Mouse (Mus musculus): ENCODE results near the gene Gm48551. TPM values are rescaled to one million over a fixed set of nuclear protein-coding genes. Genes with fewer than 3 reads are reported as not detected.

Gene Gm48551
- polyA plus RNA-seq, 1 experiment from 2014 or later, result 0.86 TPM

DNA sequence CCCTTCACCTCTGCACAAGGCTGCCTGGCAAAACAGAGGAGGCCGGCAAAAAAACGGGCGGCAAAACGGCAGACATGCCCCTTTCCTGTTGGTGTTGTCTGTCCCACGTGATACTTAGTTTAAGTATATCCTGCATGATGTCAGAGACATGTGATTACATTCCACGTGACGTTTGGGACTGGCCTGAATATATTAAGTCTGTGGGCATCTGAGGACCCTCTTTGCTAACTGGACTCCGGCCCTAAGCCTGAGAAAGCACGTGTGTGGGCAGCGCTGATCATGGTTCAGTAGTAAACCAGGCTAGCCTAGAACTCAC lies 16.9 kb downstream of the Gm48551 start:
- Histone ChIP-seq H3K27ac (peak overlapping the region; percentile 41), H3K4me2 (0 out of 2 replicates have a peak overlapping the region, but pooled peaks have one; percentile 21), H3K9ac (peak overlapping the region; percentile 8; the same call in 1 of the 2 replicates), H3K4me1 (replicated peaks) (peaks cover 41% of the 10 kb centered on the region), H3K27me3 (peaks cover 33% of the 10 kb centered on the region), H3K4me3 (replicated peaks) (no peak overlapping the region), H3K9me3 (replicated peaks) (no peaks in the 10 kb centered on the region), H3K36me3 (peaks cover 22% of the 10 kb centered on the region)
- DNase-seq, result no peak
- 0 out of 2 replicates have a peak, but pooled peaks have one; percentile 1 for ATAC-seq (ENCODE audit: low read depth)
- WGBS (ENCODE audit: insufficient replicate concordance), result 41% methylated on average over 10 of the region's 10 CpGs

DNA sequence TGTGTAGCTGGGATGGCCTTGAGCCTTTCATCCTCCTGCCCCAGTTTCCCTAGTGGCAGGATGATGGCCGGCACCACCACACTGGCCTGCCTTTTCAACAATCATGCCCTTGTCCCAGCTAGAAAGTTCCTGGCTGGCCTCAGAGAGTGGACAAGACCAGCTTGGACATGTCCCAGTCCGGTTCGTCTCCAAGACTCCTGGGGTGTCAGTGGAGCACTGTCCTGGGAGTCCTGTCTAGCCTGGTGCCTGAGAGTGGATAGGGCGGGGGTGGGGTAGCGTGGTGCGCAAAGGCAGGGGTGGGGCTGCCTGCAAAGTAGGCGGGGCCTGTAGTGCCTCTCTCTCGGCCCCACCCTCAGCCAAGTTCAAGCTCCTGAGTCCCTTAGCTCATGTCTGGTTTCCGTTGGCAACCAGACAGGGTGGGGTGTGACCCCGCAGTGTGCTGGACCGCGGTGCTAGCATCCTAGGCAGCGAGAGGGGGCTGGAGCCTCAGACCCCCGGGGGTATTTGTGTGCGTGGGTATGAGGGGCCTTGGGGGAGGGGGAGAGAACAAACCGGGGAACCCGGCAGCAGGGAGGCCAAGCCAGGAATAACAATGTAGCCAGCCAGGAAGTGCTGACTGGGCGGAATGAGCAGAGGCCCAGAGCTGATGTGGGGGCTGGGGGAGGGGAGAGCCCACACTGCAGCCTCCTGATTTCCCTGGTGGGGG lies 17.4 kb downstream of the Gm48551 start:
- Histone ChIP-seq H3K9ac (peak overlapping the region; percentile 13; the same call in 1 of the 2 replicates), H3K9me3 (replicated peaks) (no peaks in the 10 kb centered on the region), H3K36me3 (peaks cover 21% of the 10 kb centered on the region), H3K27ac (peak overlapping the region; percentile 63), H3K4me2 (peak overlapping the region; percentile 29), H3K4me3 (replicated peaks) (no peak overlapping the region), H3K27me3 (peaks cover 38% of the 10 kb centered on the region), H3K4me1 (replicated peaks) (peaks cover 46% of the 10 kb centered on the region)
- 10% methylated on average over 18 of the region's 18 CpGs for WGBS (ENCODE audit: insufficient replicate concordance)
- ATAC-seq (ENCODE audit: low read depth) (peak; percentile 84), DNase-seq (peak; percentile 63)

DNA sequence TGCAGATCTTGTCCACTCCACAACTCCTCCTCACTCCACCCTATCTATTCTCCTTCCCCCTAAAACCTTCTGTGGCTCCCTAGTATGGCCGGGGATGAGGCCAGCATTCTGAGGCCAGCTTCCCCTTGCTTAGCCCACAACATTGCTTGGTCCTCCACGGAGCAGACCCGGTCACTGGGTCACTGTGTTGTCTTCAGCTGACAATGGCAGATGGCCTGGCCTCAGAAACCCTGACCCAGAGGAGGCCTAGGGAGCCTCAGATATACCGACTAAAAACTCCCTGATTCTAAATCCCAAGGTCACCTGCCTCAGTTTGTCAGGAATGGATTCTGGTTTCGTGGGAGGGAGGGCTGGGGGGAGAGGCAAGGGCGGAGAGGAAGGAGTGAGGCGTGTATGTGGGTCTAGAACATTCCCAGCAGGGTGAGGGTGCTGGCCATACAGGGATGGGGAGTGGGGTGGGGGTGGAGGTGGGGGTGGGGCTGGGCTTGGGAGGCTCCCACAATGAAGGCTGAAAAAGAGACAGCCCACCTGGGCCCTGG lies 18.0 kb downstream of the Gm48551 start:
- H3K9me3 ChIP-seq (replicated peaks), result no peaks in the 10 kb centered on the region
- DNase-seq, result no peak
- H3K4me3 ChIP-seq (replicated peaks), result no peak overlapping the region
- peak; percentile 13; the same call in 1 of the 2 replicates for ATAC-seq (ENCODE audit: low read depth)
- peaks cover 45% of the 10 kb centered on the region for H3K27me3 ChIP-seq
- peak overlapping the region; percentile 63 for H3K27ac ChIP-seq
- 0 out of 2 replicates have a peak overlapping the region, but pooled peaks have one; percentile 13 for H3K9ac ChIP-seq
- peaks cover 52% of the 10 kb centered on the region for H3K4me1 ChIP-seq (replicated peaks)
- peaks cover 19% of the 10 kb centered on the region for H3K36me3 ChIP-seq
- peak overlapping the region; percentile 29; the same call in 1 of the 2 replicates for H3K4me2 ChIP-seq
- WGBS (ENCODE audit: insufficient replicate concordance), result 40% methylated on average over 7 of the region's 7 CpGs

DNA sequence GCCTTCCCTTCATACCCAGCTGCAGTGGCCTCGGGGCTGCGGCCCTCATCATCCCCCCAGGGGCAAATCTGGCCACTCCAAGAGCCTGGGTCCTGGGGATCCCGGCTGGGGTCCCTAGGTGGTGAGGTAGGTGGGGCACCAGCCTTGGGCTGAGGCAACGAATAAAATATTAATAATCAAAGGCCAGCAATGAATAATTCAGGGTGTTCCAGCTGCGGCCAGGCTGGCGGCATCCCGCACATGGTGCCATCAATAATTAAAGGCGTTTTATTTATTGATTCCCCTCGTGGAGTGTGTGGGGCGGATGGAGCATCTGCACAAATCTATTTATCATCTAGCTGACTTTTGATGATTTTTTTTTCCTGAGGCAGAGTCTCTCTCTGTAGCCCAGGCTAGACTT lies 19.2 kb downstream of the Gm48551 start:
- no peak overlapping the region for H3K27ac ChIP-seq
- ATAC-seq (ENCODE audit: low read depth), result no peak
- H3K4me1 ChIP-seq (replicated peaks), result peaks cover 64% of the 10 kb centered on the region
- no peak overlapping the region for H3K9ac ChIP-seq
- no peak overlapping the region for H3K4me2 ChIP-seq
- peaks cover 57% of the 10 kb centered on the region for H3K27me3 ChIP-seq
- H3K36me3 ChIP-seq, result peaks cover 19% of the 10 kb centered on the region
- H3K4me3 ChIP-seq (replicated peaks), result no peak overlapping the region
- no peaks in the 10 kb centered on the region for H3K9me3 ChIP-seq (replicated peaks)
- WGBS (ENCODE audit: insufficient replicate concordance), result 76% methylated on average over 10 of the region's 10 CpGs
- no peak for DNase-seq

DNA sequence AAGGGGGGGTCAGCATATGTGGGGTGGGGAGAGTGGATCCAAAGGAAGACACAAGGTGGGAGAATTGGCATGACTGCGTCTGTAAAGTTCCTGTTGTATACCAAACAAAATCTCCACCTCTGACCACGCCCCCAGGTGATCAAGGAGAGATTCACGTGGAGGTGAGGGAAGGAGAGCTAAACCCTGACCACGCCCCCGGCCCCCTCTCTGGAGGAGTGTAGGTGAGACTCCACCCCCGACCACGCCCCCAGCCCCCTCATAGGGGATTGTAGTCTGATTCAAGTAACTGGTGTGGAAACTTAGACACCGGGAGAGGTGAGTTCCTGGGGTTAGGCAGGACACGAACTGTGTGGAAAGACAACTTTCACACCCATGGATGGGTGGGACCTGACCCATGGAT lies 19.8 kb downstream of the Gm48551 start:
- Histone ChIP-seq H3K4me3 (replicated peaks) (no peak overlapping the region), H3K36me3 (peaks cover 18% of the 10 kb centered on the region)
- no peak for ATAC-seq (ENCODE audit: low read depth)

DNA sequence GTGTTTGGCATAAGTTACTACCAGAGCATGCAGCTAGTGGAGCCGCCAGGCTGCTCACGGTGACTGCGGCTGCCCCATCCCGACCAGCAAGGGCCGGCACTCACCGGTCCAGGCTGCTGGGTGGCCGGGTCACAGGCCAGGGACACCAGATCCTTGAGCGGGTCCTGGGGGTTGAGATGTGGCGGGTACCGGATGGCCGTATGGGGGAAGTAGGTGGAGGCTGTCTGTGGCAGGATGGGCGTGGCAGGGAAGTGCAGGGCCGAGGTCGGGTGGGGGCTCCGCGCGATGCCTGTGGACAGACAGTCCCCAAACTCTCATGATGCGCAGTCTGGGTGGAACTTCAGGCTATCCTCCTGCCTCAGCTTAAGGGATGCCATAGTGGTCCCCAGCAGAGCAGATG lies 20.5 kb downstream of the Gm48551 start:
- Histone ChIP-seq H3K27ac (no peak overlapping the region), H3K36me3 (peaks cover 12% of the 10 kb centered on the region), H3K4me1 (replicated peaks) (peaks cover 77% of the 10 kb centered on the region), H3K27me3 (peaks cover 61% of the 10 kb centered on the region), H3K9ac (no peak overlapping the region), H3K9me3 (replicated peaks) (no peaks in the 10 kb centered on the region), H3K4me3 (replicated peaks) (no peak overlapping the region), H3K4me2 (no peak overlapping the region)
- WGBS (ENCODE audit: insufficient replicate concordance), result 20% methylated on average over 18 of the region's 18 CpGs
- DNase-seq, result no peak
- no peak for ATAC-seq (ENCODE audit: low read depth)

More for the DNA sequence above, 19.8 kb downstream of the Gm48551 start:
- H3K27ac ChIP-seq, result no peak overlapping the region
- H3K4me2 ChIP-seq, result 0 out of 2 replicates have a peak overlapping the region, but pooled peaks have one; percentile 1
- H3K9me3 ChIP-seq (replicated peaks), result no peaks in the 10 kb centered on the region
- no peak for DNase-seq
- 37% methylated on average over 9 of the region's 9 CpGs for WGBS (ENCODE audit: insufficient replicate concordance)
- peaks cover 70% of the 10 kb centered on the region for H3K4me1 ChIP-seq (replicated peaks)
- H3K27me3 ChIP-seq, result peaks cover 61% of the 10 kb centered on the region
- no peak overlapping the region for H3K9ac ChIP-seq

DNA sequence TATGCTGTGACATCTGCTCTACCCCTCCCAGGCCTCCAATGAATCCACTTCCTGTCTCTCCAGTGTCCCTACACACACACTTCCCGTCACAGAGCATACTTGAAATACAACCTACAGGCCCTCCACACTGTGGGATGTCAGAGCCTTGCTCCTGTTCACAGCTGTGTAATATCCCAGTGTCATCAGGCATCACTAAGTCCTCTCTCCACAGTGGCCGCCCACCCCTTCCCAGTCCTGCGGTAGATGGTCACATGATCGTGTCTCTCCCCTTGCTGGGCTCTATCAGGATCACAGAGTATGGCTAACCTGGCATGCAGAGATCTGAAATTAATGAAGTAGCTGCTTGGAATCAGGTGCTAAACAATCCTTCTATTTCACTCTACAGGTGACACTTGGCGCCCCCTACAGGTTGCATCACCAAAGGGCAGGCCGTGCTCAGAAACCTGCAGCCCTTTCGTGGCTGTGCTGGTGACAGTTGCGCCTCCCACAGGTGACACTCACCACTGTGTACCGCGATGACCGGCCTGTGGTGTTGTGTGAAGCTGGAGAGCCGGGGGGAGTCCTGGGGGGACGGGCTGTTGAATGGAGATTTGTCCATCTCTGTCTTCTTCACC lies 21.4 kb downstream of the Gm48551 start:
- ATAC-seq (ENCODE audit: low read depth) (no peak), DNase-seq (no peak)
- H3K36me3 ChIP-seq, result peaks cover 3% of the 10 kb centered on the region; the same call in 1 of the 2 replicates
- no peaks in the 10 kb centered on the region for H3K9me3 ChIP-seq (replicated peaks)
- peaks cover 86% of the 10 kb centered on the region for H3K4me1 ChIP-seq (replicated peaks)
- no peak overlapping the region for H3K27ac ChIP-seq
- no peak overlapping the region for H3K9ac ChIP-seq
- H3K4me2 ChIP-seq, result no peak overlapping the region
- 38% methylated on average over 13 of the region's 13 CpGs for WGBS (ENCODE audit: insufficient replicate concordance)
- H3K4me3 ChIP-seq (replicated peaks), result no peak overlapping the region
- peaks cover 55% of the 10 kb centered on the region for H3K27me3 ChIP-seq

DNA sequence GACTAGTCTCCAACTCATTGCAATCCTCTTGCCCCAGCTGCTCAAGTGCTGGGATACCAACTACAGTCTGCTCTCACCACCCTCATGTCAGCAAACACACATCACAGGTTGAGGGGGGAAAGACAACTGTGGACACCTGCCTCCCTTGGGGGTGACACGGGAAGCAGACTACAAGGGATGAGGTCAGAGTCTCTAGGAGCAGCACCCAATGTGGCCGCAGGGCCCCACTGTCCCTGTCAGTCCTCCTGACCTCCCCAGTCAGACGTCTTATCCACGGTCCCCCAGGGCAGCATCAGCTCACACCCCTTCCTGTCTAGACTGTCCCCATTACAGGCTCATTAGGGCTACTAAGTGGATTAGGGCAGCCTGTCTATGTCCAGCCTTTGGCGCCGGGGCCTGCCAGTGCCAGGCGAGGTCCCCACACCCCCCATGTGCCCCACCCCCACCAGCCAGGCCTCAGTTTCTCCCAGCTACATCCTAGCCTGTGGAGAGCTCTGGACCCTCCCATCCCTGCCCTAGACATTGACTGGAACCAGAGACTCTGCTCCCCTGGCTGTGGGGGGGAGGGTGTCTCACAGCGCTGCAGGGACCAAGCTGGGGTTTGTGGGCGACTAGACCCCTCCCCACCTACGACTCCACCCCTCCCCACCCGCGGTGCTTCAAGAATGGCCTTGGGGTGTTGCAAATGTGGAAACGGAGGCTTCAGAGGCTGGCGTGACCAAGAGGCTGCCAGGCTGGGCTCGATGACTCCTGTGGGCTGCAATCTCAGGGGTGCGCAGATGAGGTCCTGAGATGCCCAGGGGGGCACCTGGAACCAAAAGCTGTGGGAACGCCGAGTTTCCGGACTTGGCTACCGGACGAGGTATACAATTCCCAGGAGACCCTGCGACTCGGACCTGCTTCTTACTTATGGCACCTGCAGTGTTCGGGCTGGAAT lies 22.5 kb downstream of the Gm48551 start:
- H3K27me3 ChIP-seq, result peaks cover 55% of the 10 kb centered on the region
- no peaks in the 10 kb centered on the region for H3K9me3 ChIP-seq (replicated peaks)
- H3K4me3 ChIP-seq (replicated peaks), result peak overlapping the region; percentile 21
- H3K27ac ChIP-seq, result peak overlapping the region; percentile 37
- 16% methylated on average over 24 of the region's 24 CpGs for WGBS (ENCODE audit: insufficient replicate concordance)
- H3K4me1 ChIP-seq (replicated peaks), result peaks cover 87% of the 10 kb centered on the region
- no peak overlapping the region for H3K9ac ChIP-seq
- ATAC-seq (ENCODE audit: low read depth) (no peak), DNase-seq (no peak)
- H3K4me2 ChIP-seq, result peak overlapping the region; percentile 44
- H3K36me3 ChIP-seq, result peaks cover 2% of the 10 kb centered on the region; the same call in 1 of the 2 replicates

DNA sequence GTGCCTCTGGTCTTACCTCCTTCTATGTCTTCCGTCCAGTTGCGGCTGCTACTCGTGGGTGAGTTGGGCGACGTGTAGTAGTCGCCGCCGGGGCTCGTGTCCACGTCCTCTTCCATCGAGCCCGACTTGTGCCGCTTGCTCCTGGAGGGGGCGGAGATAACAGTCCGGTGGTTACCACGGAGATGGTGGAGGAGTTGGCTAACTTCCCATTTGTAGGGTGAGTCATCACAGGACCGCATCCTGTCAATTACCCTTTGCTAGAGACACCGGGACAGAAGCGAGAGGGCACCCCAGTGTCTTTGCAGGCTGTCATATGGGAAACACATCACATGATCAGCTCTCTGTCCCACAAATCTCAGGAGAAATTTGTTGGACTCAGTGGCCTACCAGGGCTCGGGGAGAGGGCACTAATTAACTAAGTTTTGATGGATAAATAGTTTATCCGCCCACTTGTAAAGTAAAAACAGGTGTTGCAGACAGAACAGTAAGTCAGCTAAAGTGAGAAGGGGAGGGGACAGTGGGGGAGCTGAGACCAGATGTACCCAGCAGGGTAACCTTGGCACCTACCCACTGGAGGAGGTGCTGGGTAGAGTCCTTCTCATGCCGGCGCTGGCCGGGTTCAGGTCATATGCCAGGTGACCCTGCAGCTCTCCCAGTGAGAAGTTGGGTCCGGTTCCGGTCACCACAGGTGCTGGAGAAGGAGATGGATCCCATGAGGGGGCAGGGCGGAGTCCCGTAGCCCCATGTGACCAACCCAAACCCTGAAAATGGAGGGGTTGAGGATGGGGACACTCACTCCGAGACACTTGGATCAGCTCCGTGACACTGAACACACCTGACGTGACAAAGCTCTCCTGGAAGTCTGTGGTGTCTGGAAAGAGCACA lies 23.5 kb downstream of the Gm48551 start:
- H3K4me1 ChIP-seq (replicated peaks), result peaks cover 87% of the 10 kb centered on the region
- peak overlapping the region; percentile 44 for H3K4me2 ChIP-seq
- ATAC-seq (ENCODE audit: low read depth) (no peak), DNase-seq (no peak)
- peak overlapping the region; percentile 60 for H3K27ac ChIP-seq
- peak overlapping the region; percentile 21 for H3K4me3 ChIP-seq (replicated peaks)
- peaks cover 2% of the 10 kb centered on the region; the same call in 1 of the 2 replicates for H3K36me3 ChIP-seq
- H3K9me3 ChIP-seq (replicated peaks), result no peaks in the 10 kb centered on the region
- 16% methylated on average over 31 of the region's 31 CpGs for WGBS (ENCODE audit: insufficient replicate concordance)
- H3K27me3 ChIP-seq, result peaks cover 55% of the 10 kb centered on the region
- H3K9ac ChIP-seq, result no peak overlapping the region

DNA sequence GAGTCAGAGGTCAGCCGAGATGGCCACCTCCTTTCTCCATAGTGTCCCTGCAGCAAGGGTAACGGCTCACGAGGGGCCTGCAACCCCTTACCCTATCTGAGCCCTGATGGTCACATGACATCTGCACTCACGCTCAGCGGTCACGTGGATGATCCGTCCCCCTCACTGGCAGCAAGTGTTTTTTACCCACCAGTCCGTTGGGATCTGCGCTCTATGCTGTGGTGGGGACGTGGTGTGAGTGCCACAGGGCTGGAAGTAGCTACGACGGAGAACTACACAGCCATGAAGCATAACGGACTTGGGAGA lies 24.1 kb downstream of the Gm48551 start:
- 19% methylated on average over 13 of the region's 13 CpGs for WGBS (ENCODE audit: insufficient replicate concordance)
- ATAC-seq (ENCODE audit: low read depth), result peak; percentile 3; the same call in 1 of the 2 replicates
- H3K4me1 ChIP-seq (replicated peaks), result peaks cover 87% of the 10 kb centered on the region

More for the DNA sequence above, 24.1 kb downstream of the Gm48551 start:
- peak overlapping the region; percentile 28 for H3K4me2 ChIP-seq
- H3K9ac ChIP-seq, result no peak overlapping the region
- H3K27me3 ChIP-seq, result peaks cover 53% of the 10 kb centered on the region
- H3K4me3 ChIP-seq (replicated peaks), result no peak overlapping the region
- H3K9me3 ChIP-seq (replicated peaks), result no peaks in the 10 kb centered on the region
- DNase-seq, result no peak
- H3K27ac ChIP-seq, result peak overlapping the region; percentile 60
- H3K36me3 ChIP-seq, result peaks cover 2% of the 10 kb centered on the region; the same call in 1 of the 2 replicates
